Mouse (Mus musculus): Measurements from ENCODE around the gene Dab2. TPM values are rescaled to one million over a fixed set of nuclear protein-coding genes. Genes with fewer than 3 reads are reported as not detected.

Gene Dab2
- polyA plus RNA-seq, 1 experiment from 2014 or later, result 243 TPM

- Histone ChIP-seq H3K36me3 (ENCODE audit: control insufficient read depth, insufficient read depth) (peaks cover 41% of the 10 kb centered on the region), H3K4me2 (replicated peaks; ENCODE audit: low read depth) (no peak overlapping the region), H3K27me3 (replicated peaks; ENCODE audit: control insufficient read depth, insufficient read depth, low read length) (no peaks in the 10 kb centered on the region), H3K9me3 (ENCODE audit: control insufficient read depth) (no peaks in the 10 kb centered on the region), H3K27ac (ENCODE audit: low read depth, low read length) (no peak overlapping the region), H3K4me3 (ENCODE audit: low read depth, low read length) (no peak overlapping the region), H3K9ac (ENCODE audit: low read depth, low read length) (no peak overlapping the region), H3K4me1 (replicated peaks; ENCODE audit: control insufficient read depth, insufficient read depth, low read length) (no peaks in the 10 kb centered on the region)
- no peak for TF ChIP-seq CTCF (IDR thresholded peaks at IDR 0.05; ENCODE audit: low read depth)
- 90% methylated on average over 7 of the region's 7 CpGs for WGBS
- no peak for ATAC-seq
These were observed 135.7 kb downstream of the Dab2 start for GRCm38 (mm10) chr15:6435281-6435680.

GRCm38 (mm10) chr15:6435773-6436172 lies 136.2 kb downstream of the Dab2 start:
- no peak for ATAC-seq
- Histone ChIP-seq H3K4me2 (replicated peaks; ENCODE audit: low read depth) (no peak overlapping the region), H3K9ac (ENCODE audit: low read depth, low read length) (no peak overlapping the region), H3K36me3 (ENCODE audit: control insufficient read depth, insufficient read depth) (peaks cover 40% of the 10 kb centered on the region), H3K9me3 (ENCODE audit: control insufficient read depth) (no peaks in the 10 kb centered on the region), H3K27ac (ENCODE audit: low read depth, low read length) (no peak overlapping the region), H3K4me1 (replicated peaks; ENCODE audit: control insufficient read depth, insufficient read depth, low read length) (no peaks in the 10 kb centered on the region), H3K27me3 (replicated peaks; ENCODE audit: control insufficient read depth, insufficient read depth, low read length) (no peaks in the 10 kb centered on the region), H3K4me3 (ENCODE audit: low read depth, low read length) (no peak overlapping the region)
- WGBS, result 56% methylated on average over 2 of the region's 2 CpGs
- peak; percentile 86 for TF ChIP-seq CTCF (IDR thresholded peaks at IDR 0.05; ENCODE audit: low read depth)

- Histone ChIP-seq H3K9ac (ENCODE audit: low read depth, low read length) (no peak overlapping the region), H3K27me3 (replicated peaks; ENCODE audit: control insufficient read depth, insufficient read depth, low read length) (no peaks in the 10 kb centered on the region), H3K27ac (ENCODE audit: low read depth, low read length) (no peak overlapping the region), H3K4me1 (replicated peaks; ENCODE audit: control insufficient read depth, insufficient read depth, low read length) (no peaks in the 10 kb centered on the region), H3K4me2 (replicated peaks; ENCODE audit: low read depth) (no peak overlapping the region), H3K9me3 (ENCODE audit: control insufficient read depth) (no peaks in the 10 kb centered on the region), H3K4me3 (ENCODE audit: low read depth, low read length) (no peak overlapping the region), H3K36me3 (ENCODE audit: control insufficient read depth, insufficient read depth) (peaks cover 30% of the 10 kb centered on the region)
- ATAC-seq, result no peak
- TF ChIP-seq CTCF (IDR thresholded peaks at IDR 0.05; ENCODE audit: low read depth), result no peak
- 47% methylated on average over 3 of the region's 3 CpGs for WGBS
These were observed 139.1 kb downstream of the Dab2 start for GRCm38 (mm10) chr15:6438685-6439084.

- no peak for ATAC-seq
- no peak overlapping the region for H3K9ac ChIP-seq (ENCODE audit: low read depth, low read length)
- H3K4me2 ChIP-seq (replicated peaks; ENCODE audit: low read depth), result no peak overlapping the region
- H3K27me3 ChIP-seq (replicated peaks; ENCODE audit: control insufficient read depth, insufficient read depth, low read length), result no peaks in the 10 kb centered on the region
- H3K4me1 ChIP-seq (replicated peaks; ENCODE audit: control insufficient read depth, insufficient read depth, low read length), result peaks cover 5% of the 10 kb centered on the region; the same call in 1 of the 2 replicates
- H3K27ac ChIP-seq (ENCODE audit: low read depth, low read length), result no peak overlapping the region
- TF ChIP-seq CTCF (IDR thresholded peaks at IDR 0.05; ENCODE audit: low read depth), result no peak
- no peaks in the 10 kb centered on the region for H3K9me3 ChIP-seq (ENCODE audit: control insufficient read depth)
- no peak overlapping the region for H3K4me3 ChIP-seq (ENCODE audit: low read depth, low read length)
- 44% methylated on average over 2 of the region's 2 CpGs for WGBS
- H3K36me3 ChIP-seq (ENCODE audit: control insufficient read depth, insufficient read depth), result no peaks in the 10 kb centered on the region
These were observed 144.9 kb downstream of the Dab2 start for GRCm38 (mm10) chr15:6444452-6444851.

GRCm38 (mm10) chr15:6445135-6445534 lies 145.5 kb downstream of the Dab2 start, which contains the start of gene C9:
C9 (plus strand) TSS chr15:6445327.
- Histone ChIP-seq H3K36me3 (ENCODE audit: control insufficient read depth, insufficient read depth) (no peaks in the 10 kb centered on the region), H3K4me1 (replicated peaks; ENCODE audit: control insufficient read depth, insufficient read depth, low read length) (peaks cover 5% of the 10 kb centered on the region; the same call in 1 of the 2 replicates), H3K27ac (ENCODE audit: low read depth, low read length) (no peak within 1 kb of the TSS), H3K27me3 (replicated peaks; ENCODE audit: control insufficient read depth, insufficient read depth, low read length) (no peaks in the 10 kb centered on the region), H3K4me3 (ENCODE audit: low read depth, low read length) (no peak within 1 kb of the TSS), H3K9me3 (ENCODE audit: control insufficient read depth) (no peaks in the 10 kb centered on the region), H3K9ac (ENCODE audit: low read depth, low read length) (no peak within 1 kb of the TSS), H3K4me2 (replicated peaks; ENCODE audit: low read depth) (no peak within 1 kb of the TSS)
- 0 out of 2 replicates have a peak, but pooled peaks have one; percentile 43 for ATAC-seq
- no peak for TF ChIP-seq CTCF (IDR thresholded peaks at IDR 0.05; ENCODE audit: low read depth)
- WGBS, result 29% methylated on average over 2 of the region's 2 CpGs

- Histone ChIP-seq H3K4me2 (replicated peaks; ENCODE audit: low read depth) (no peak overlapping the region), H3K27me3 (replicated peaks; ENCODE audit: control insufficient read depth, insufficient read depth, low read length) (no peaks in the 10 kb centered on the region), H3K27ac (ENCODE audit: low read depth, low read length) (no peak overlapping the region), H3K36me3 (ENCODE audit: control insufficient read depth, insufficient read depth) (no peaks in the 10 kb centered on the region), H3K9me3 (ENCODE audit: control insufficient read depth) (no peaks in the 10 kb centered on the region), H3K4me3 (ENCODE audit: low read depth, low read length) (no peak overlapping the region), H3K9ac (ENCODE audit: low read depth, low read length) (no peak overlapping the region), H3K4me1 (replicated peaks; ENCODE audit: control insufficient read depth, insufficient read depth, low read length) (peaks cover 5% of the 10 kb centered on the region; the same call in 1 of the 2 replicates)
- ATAC-seq, result no peak
- WGBS, result 74% methylated on average over 1 of the region's 1 CpGs
- no peak for TF ChIP-seq CTCF (IDR thresholded peaks at IDR 0.05; ENCODE audit: low read depth)
These were observed 146.6 kb downstream of the Dab2 start for GRCm38 (mm10) chr15:6446181-6446580.

GRCm38 (mm10) chr15:6448892-6449291 lies 149.3 kb downstream of the Dab2 start:
- WGBS, result 22% methylated on average over 9 of the region's 9 CpGs
- no peak overlapping the region for H3K9ac ChIP-seq (ENCODE audit: low read depth, low read length)
- H3K27ac ChIP-seq (ENCODE audit: low read depth, low read length), result no peak overlapping the region
- no peaks in the 10 kb centered on the region for H3K36me3 ChIP-seq (ENCODE audit: control insufficient read depth, insufficient read depth)
- peaks cover 5% of the 10 kb centered on the region; the same call in 1 of the 2 replicates for H3K4me1 ChIP-seq (replicated peaks; ENCODE audit: control insufficient read depth, insufficient read depth, low read length)
- ATAC-seq, result no peak
- no peak overlapping the region for H3K4me3 ChIP-seq (ENCODE audit: low read depth, low read length)
- no peaks in the 10 kb centered on the region for H3K9me3 ChIP-seq (ENCODE audit: control insufficient read depth)
- TF ChIP-seq CTCF (IDR thresholded peaks at IDR 0.05; ENCODE audit: low read depth), result no peak
- H3K27me3 ChIP-seq (replicated peaks; ENCODE audit: control insufficient read depth, insufficient read depth, low read length), result no peaks in the 10 kb centered on the region
- 0 out of 2 replicates have a peak overlapping the region, but pooled peaks have one; percentile 27 for H3K4me2 ChIP-seq (replicated peaks; ENCODE audit: low read depth)

All from intestine, postnatal 0 days (tissue).